Mouse (Mus musculus) liver, adult 2 months (tissue): ENCODE results near the gene Galnt14. TPM values are rescaled to one million over a fixed set of nuclear protein-coding genes. Genes with fewer than 3 reads are reported as not detected.

Experiments used
- DNase-seq: peaks from one replicate; pipeline ENCODE4 v3.0.0-alpha.2; 2011; ENCODE audit warnings: low read depth, low spot score; ENCODE audit errors: extremely low read depth
- H3K27ac ChIP-seq: fragments of 200-500 bp; replicated peaks from 2 replicates; pipeline ENCODE4 v1.5.1; 2012; ENCODE audit warnings: low read depth, mild to moderate bottlenecking, control low read depth, inconsistent platforms, low read length; ENCODE audit not compliant: insufficient read depth
- H3K27me3 ChIP-seq: fragments of 200-500 bp; 2 replicates; pipeline ENCODE4 v1.6.1; 2012; ENCODE audit warnings: mild to moderate bottlenecking, moderate library complexity, low read length, inconsistent platforms; ENCODE audit not compliant: control insufficient read depth, insufficient read depth
- H3K36me3 ChIP-seq: fragments of 200-500 bp; 2 replicates; pipeline ENCODE4 v1.6.1; 2012; ENCODE audit warnings: low read length, inconsistent platforms; ENCODE audit not compliant: control insufficient read depth, insufficient read depth
- H3K4me1 ChIP-seq: fragments of 200-500 bp; 2 replicates; pipeline ENCODE4 v1.6.1; 2011; ENCODE audit warnings: low read length; ENCODE audit not compliant: control insufficient read depth, insufficient read depth
- H3K4me3 ChIP-seq: fragments of 200-500 bp; 2 replicates; pipeline ENCODE4 v1.5.1; 2011; ENCODE audit warnings: low read depth, mild to moderate bottlenecking, control low read depth, low read length, moderate library complexity; ENCODE audit not compliant: insufficient read depth
- H3K79me2 ChIP-seq: fragments of 200-500 bp; 2 replicates; pipeline ENCODE4 v1.6.1; 2012; ENCODE audit warnings: inconsistent platforms, mild to moderate bottlenecking, low read length, moderate library complexity; ENCODE audit not compliant: control insufficient read depth, insufficient read depth
- H3K9ac ChIP-seq: fragments of 200-500 bp; 2 replicates; pipeline ENCODE4 v1.6.1; 2012; ENCODE audit warnings: low read depth, mild to moderate bottlenecking, control low read depth, inconsistent platforms, low read length
- CTCF ChIP-seq: fragments of 200-500 bp; IDR thresholded peaks from 2 replicates; pipeline ENCODE4 v1.5.1; 2011; ENCODE audit warnings: low read depth, low read length, control low read depth
- POLR2A ChIP-seq: fragments of 200-500 bp; IDR thresholded peaks from 2 replicates; pipeline ENCODE4 v1.6.1; 2011; ENCODE audit warnings: low read length, control low read depth; ENCODE audit not compliant: insufficient read depth; ENCODE audit errors: extremely low read depth
- whole genome bisulfite sequencing: fragments of 180-500 bp; shearing (Covaris S2); methylation state at CpG from one replicate; pipeline ENCODE4 v1.1.7; 2018; 5-methylcytosine and 5-hydroxymethylcytosine counted together
- polyA plus RNA-seq: library from polyadenylated mRNA; depleted of rRNA; stranded (reverse); fragments of >200 nt; gene quantifications from 2 replicates; pipeline ENCODE4 v1.2.3, GENCODE M21; 2012
- total RNA-seq: library from RNA; depleted of rRNA; stranded (reverse); fragments of >200 nt; gene quantifications from 2 replicates; pipeline ENCODE4 v1.2.3, GENCODE M21; 2014

The Galnt14 gene
- total and polyA plus RNA-seq, 2 experiments, result 0.18 to 0.44 TPM

DNA sequence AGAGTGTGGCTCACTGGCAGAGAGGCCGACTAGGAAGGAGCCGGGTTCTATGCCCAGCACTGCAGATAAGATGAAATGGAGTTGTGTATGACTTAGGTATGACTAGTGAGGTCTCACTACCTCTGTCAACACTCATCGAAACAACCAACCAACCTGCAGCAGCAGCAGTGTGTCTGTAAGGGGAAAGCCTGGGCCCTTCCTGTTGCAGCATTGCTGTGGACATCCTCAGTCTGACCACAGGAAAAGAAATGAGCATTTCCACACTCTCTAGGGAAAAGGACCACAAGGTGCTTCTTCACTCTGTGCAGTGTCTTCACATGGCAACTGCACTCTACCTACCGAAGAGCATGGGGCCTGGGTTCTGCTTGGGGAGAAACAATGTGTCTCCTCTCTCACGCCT lies 73.3 kb downstream of the Galnt14 start:
- Histone ChIP-seq H3K27ac (no peak overlapping the region), H3K4me3 (no peak overlapping the region), H3K4me1 (no peaks in the 10 kb centered on the region), H3K27me3 (no peaks in the 10 kb centered on the region), H3K9ac (no peak overlapping the region), H3K79me2 (no peaks in the 10 kb centered on the region), H3K36me3 (no peaks in the 10 kb centered on the region)
- TF ChIP-seq POLR2A, result no peak
- no peak for TF ChIP-seq CTCF
- DNase-seq, result no peak
- 87% methylated on average over 5 of the region's 5 CpGs for WGBS

DNA sequence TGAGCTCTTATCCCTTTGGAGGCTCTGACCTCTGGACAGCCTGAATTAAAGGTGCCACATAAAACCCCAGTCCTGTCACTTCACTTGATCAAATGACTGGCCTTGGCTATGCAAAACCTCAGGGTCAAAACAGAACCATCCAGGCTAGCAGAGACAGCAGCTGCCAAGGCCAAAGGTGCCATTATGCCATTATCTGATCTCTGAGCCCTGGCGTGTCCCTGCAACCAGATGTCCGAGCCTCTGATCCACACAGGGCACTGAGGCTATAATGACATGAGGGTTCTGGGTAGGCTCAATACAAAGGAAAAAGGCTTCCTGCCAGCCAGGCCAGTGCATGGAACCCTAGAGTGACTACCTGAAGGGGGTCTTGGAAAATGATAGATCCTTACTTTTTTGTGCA lies 75.4 kb downstream of the Galnt14 start:
- H3K27me3 ChIP-seq, result no peaks in the 10 kb centered on the region
- TF ChIP-seq CTCF, result no peak
- no peak for TF ChIP-seq POLR2A
- H3K9ac ChIP-seq, result no peak overlapping the region
- no peaks in the 10 kb centered on the region for H3K79me2 ChIP-seq
- no peak overlapping the region for H3K27ac ChIP-seq
- no peak for DNase-seq
- no peak overlapping the region for H3K4me3 ChIP-seq
- WGBS, result 77% methylated on average over 2 of the region's 2 CpGs
- no peaks in the 10 kb centered on the region for H3K4me1 ChIP-seq
- no peaks in the 10 kb centered on the region for H3K36me3 ChIP-seq

DNA sequence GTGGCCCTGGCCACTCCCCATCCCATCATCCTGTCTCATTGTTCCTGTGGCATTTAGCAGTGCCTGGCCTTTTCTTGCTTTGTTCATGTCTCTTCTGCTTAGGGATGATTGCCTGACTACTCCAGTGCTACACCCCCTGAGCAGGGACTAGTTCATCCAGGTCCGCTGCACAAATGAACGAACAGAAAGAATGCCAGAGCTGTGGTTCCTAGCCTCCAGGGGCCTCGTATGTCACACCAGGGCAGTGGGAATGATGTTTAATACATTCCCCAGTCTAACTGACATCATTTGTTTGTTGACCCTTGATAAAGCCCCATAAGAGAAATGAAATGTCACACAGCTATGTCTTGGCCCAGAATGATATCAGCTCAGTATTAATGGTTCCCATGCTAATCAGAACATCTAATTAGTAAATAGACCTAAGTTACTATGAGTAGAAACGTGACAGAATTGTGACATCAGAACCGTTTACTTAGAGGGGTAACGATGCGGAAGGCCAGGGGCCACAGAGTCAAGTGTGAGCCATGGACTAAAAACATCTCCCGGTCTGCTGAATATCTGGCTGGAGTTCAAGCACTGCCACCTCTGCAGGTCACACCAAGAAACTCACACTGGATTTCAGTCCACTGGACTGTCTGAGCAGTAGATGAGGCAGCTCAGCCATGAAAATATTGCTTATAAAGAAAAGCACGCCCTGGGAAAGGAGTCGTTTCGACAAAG lies 76.1 kb downstream of the Galnt14 start:
- H3K4me1 ChIP-seq, result no peaks in the 10 kb centered on the region
- H3K27ac ChIP-seq, result no peak overlapping the region
- H3K27me3 ChIP-seq, result no peaks in the 10 kb centered on the region
- no peaks in the 10 kb centered on the region for H3K36me3 ChIP-seq
- no peak overlapping the region for H3K9ac ChIP-seq
- H3K79me2 ChIP-seq, result no peaks in the 10 kb centered on the region
- whole genome bisulfite sequencing, result 73% methylated on average over 11 of the region's 11 CpGs
- no peak overlapping the region for H3K4me3 ChIP-seq
- no peak for DNase-seq
- no peak for TF ChIP-seq POLR2A
- TF ChIP-seq CTCF, result no peak

DNA sequence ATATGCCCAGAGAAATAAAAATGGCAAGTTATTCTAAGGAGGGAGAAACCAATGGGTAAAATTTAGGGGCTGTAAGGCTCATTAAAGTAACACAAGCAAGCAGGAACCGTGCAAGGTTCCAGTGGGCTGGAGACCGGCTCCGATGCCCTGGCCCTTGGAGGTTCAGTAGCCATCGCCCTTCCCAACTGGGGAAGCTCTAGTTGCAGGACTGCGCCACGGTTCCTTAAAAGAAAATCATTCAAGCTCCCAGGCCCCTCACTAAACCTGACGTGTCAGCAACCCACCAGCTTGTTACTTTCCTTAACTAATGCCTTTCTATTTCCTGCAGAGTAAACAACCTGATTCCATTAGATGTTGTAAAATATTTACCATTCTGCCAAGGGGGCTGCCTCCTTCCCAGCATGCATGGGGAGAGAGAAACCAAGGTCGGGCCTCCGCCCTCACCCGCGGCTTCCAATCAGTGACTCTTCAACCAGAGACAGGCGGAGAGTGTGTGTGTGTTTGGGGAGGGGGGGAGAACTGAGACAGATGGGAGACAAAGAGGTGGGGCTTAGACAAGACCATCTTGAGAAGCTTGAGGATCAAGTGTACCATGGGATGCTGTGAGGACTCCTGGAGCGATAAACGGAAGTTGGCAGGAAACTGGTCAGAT lies 81.9 kb downstream of the Galnt14 start:
- no peak overlapping the region for H3K27ac ChIP-seq
- no peaks in the 10 kb centered on the region for H3K36me3 ChIP-seq
- no peak for DNase-seq
- H3K4me3 ChIP-seq, result no peak overlapping the region
- TF ChIP-seq POLR2A, result no peak
- no peak for TF ChIP-seq CTCF
- H3K9ac ChIP-seq, result no peak overlapping the region
- H3K79me2 ChIP-seq, result no peaks in the 10 kb centered on the region
- H3K27me3 ChIP-seq, result no peaks in the 10 kb centered on the region
- H3K4me1 ChIP-seq, result no peaks in the 10 kb centered on the region
- WGBS, result 61% methylated on average over 14 of the region's 14 CpGs

DNA sequence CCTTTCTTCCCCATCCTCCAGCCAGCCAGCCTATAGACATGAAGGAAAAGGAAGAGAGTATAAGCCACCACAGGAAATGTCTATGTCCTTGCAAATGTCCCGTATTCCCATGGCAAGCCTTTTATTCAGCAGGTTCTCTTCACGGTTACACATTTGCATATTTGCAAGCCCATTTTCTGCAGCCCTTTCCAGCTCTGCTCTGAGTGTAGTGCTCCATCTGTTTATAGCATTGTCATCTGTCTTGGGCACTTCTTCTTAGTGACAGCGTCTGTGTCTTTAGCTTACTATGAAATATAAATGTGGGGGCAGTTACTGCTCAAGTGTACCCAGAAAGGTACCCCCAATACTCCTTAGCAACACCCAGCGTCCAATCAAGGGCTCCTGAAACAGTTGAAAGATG lies 83.3 kb downstream of the Galnt14 start:
- no peak for TF ChIP-seq CTCF
- TF ChIP-seq POLR2A, result no peak
- 74% methylated on average over 4 of the region's 4 CpGs for WGBS

DNA sequence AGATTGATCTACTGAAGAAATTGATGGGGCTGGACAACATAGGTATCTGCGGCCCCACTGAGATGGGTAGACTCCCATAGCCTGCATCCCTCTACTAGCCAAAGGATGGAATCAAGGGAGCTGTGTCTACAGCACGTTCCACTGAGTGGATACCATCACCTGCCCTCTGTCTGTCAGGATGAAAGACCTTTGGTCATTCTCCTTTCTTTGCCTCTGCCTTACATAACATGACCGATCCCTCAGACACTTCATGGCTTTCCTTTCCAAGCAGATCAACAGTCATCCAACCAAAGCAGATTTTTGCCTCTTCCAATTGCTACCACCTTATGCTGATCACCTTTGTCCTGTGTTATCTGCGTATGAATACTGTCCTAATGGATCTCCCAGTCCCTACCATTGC lies 90.2 kb downstream of the Galnt14 start:
- TF ChIP-seq CTCF, result no peak
- Histone ChIP-seq H3K4me1 (no peaks in the 10 kb centered on the region), H3K4me3 (no peak overlapping the region), H3K27me3 (no peaks in the 10 kb centered on the region), H3K79me2 (no peaks in the 10 kb centered on the region), H3K9ac (no peak overlapping the region), H3K36me3 (no peaks in the 10 kb centered on the region), H3K27ac (no peak overlapping the region)
- DNase-seq, result no peak
- WGBS, result 89% methylated on average over 4 of the region's 4 CpGs

More for the DNA sequence above, 83.3 kb downstream of the Galnt14 start:
- no peaks in the 10 kb centered on the region for H3K79me2 ChIP-seq
- H3K27me3 ChIP-seq, result no peaks in the 10 kb centered on the region
- DNase-seq, result no peak
- H3K9ac ChIP-seq, result no peak overlapping the region
- H3K27ac ChIP-seq, result no peak overlapping the region
- H3K36me3 ChIP-seq, result no peaks in the 10 kb centered on the region
- H3K4me1 ChIP-seq, result no peaks in the 10 kb centered on the region
- H3K4me3 ChIP-seq, result no peak overlapping the region
